Mouse (Mus musculus): Measurements from ENCODE around the gene Ece1. TPM values are rescaled to one million over a fixed set of nuclear protein-coding genes. Genes with fewer than 3 reads are reported as not detected.

The Ece1 gene
- polyA plus RNA-seq, 1 experiment: 111 TPM

GRCm38 (mm10) chr4:137907979-137908378, 45.9 kb downstream of the Ece1 start:
- Histone ChIP-seq H3K4me1 (ENCODE audit: control insufficient read depth, insufficient read depth, low read length) (peaks cover 16% of the 10 kb centered on the region), H3K4me3 (replicated peaks; ENCODE audit: extremely low read depth, low read depth, low read length) (no peak overlapping the region)
- TF ChIP-seq CTCF (IDR thresholded peaks at IDR 0.05; ENCODE audit: insufficient read depth, low read length): no peak
- no peak for TF ChIP-seq POLR2A (IDR thresholded peaks at IDR 0.05; ENCODE audit: borderline replicate concordance, extremely low read depth, low read depth, low read length)
- peak; percentile 57 for DNase-seq
- WGBS: 34% methylated on average over 13 of the region's 13 CpGs

- Histone ChIP-seq H3K4me1 (ENCODE audit: control insufficient read depth, insufficient read depth, low read length) (peaks cover 18% of the 10 kb centered on the region), H3K4me3 (replicated peaks; ENCODE audit: extremely low read depth, low read depth, low read length) (no peak overlapping the region)
- WGBS: 66% methylated on average over 7 of the region's 7 CpGs
- no peak for DNase-seq
- TF ChIP-seq POLR2A (IDR thresholded peaks at IDR 0.05; ENCODE audit: borderline replicate concordance, extremely low read depth, low read depth, low read length): no peak
- no peak for TF ChIP-seq CTCF (IDR thresholded peaks at IDR 0.05; ENCODE audit: insufficient read depth, low read length)
Observed at GRCm38 (mm10) chr4:137908489-137908888, 46.5 kb downstream of the Ece1 start.

GRCm38 (mm10) chr4:137908915-137909314, 46.9 kb downstream of the Ece1 start:
- Histone ChIP-seq H3K4me1 (ENCODE audit: control insufficient read depth, insufficient read depth, low read length) (peaks cover 23% of the 10 kb centered on the region), H3K4me3 (replicated peaks; ENCODE audit: extremely low read depth, low read depth, low read length) (no peak overlapping the region)
- WGBS: 73% methylated on average over 4 of the region's 4 CpGs
- DNase-seq: peak; percentile 40
- TF ChIP-seq CTCF (IDR thresholded peaks at IDR 0.05; ENCODE audit: insufficient read depth, low read length) (no peak), POLR2A (IDR thresholded peaks at IDR 0.05; ENCODE audit: borderline replicate concordance, extremely low read depth, low read depth, low read length) (no peak)

- TF ChIP-seq POLR2A (IDR thresholded peaks at IDR 0.05; ENCODE audit: borderline replicate concordance, extremely low read depth, low read depth, low read length) (no peak), CTCF (IDR thresholded peaks at IDR 0.05; ENCODE audit: insufficient read depth, low read length) (no peak)
- peaks cover 23% of the 10 kb centered on the region for H3K4me1 ChIP-seq (ENCODE audit: control insufficient read depth, insufficient read depth, low read length)
- no peak overlapping the region for H3K4me3 ChIP-seq (replicated peaks; ENCODE audit: extremely low read depth, low read depth, low read length)
- no peak for DNase-seq
- WGBS: 46% methylated on average over 4 of the region's 4 CpGs
Observed at GRCm38 (mm10) chr4:137909471-137909870, 47.4 kb downstream of the Ece1 start.

- TF ChIP-seq POLR2A (IDR thresholded peaks at IDR 0.05; ENCODE audit: borderline replicate concordance, extremely low read depth, low read depth, low read length): no peak
- peak; percentile 66 for TF ChIP-seq CTCF (IDR thresholded peaks at IDR 0.05; ENCODE audit: insufficient read depth, low read length)
- WGBS: 95% methylated on average over 5 of the region's 5 CpGs
- peak; percentile 51 for DNase-seq
- H3K4me3 ChIP-seq (replicated peaks; ENCODE audit: extremely low read depth, low read depth, low read length): no peak overlapping the region
- peaks cover 23% of the 10 kb centered on the region for H3K4me1 ChIP-seq (ENCODE audit: control insufficient read depth, insufficient read depth, low read length)
Observed at GRCm38 (mm10) chr4:137910382-137911009, 48.5 kb downstream of the Ece1 start.

- peaks cover 23% of the 10 kb centered on the region for H3K4me1 ChIP-seq (ENCODE audit: control insufficient read depth, insufficient read depth, low read length)
- WGBS: 88% methylated on average over 8 of the region's 8 CpGs
- no peak for DNase-seq
- no peak for TF ChIP-seq CTCF (IDR thresholded peaks at IDR 0.05; ENCODE audit: insufficient read depth, low read length)
- TF ChIP-seq POLR2A (IDR thresholded peaks at IDR 0.05; ENCODE audit: borderline replicate concordance, extremely low read depth, low read depth, low read length): no peak
- no peak overlapping the region for H3K4me3 ChIP-seq (replicated peaks; ENCODE audit: extremely low read depth, low read depth, low read length)
Observed at GRCm38 (mm10) chr4:137911657-137912056, 49.6 kb downstream of the Ece1 start.

- Histone ChIP-seq H3K4me1 (ENCODE audit: control insufficient read depth, insufficient read depth, low read length) (peaks cover 22% of the 10 kb centered on the region), H3K4me3 (replicated peaks; ENCODE audit: extremely low read depth, low read depth, low read length) (no peak overlapping the region)
- DNase-seq: no peak
- WGBS: 38% methylated on average over 13 of the region's 13 CpGs
- TF ChIP-seq POLR2A (IDR thresholded peaks at IDR 0.05; ENCODE audit: borderline replicate concordance, extremely low read depth, low read depth, low read length) (no peak), CTCF (IDR thresholded peaks at IDR 0.05; ENCODE audit: insufficient read depth, low read length) (no peak)
Observed at GRCm38 (mm10) chr4:137912768-137913305, 50.8 kb downstream of the Ece1 start.

- DNase-seq: peak; percentile 80
- Histone ChIP-seq H3K4me1 (ENCODE audit: control insufficient read depth, insufficient read depth, low read length) (peaks cover 20% of the 10 kb centered on the region), H3K4me3 (replicated peaks; ENCODE audit: extremely low read depth, low read depth, low read length) (peak overlapping the region; percentile 74)
- WGBS: 5% methylated on average over 53 of the region's 54 CpGs
- TF ChIP-seq POLR2A (IDR thresholded peaks at IDR 0.05; ENCODE audit: borderline replicate concordance, extremely low read depth, low read depth, low read length) (no peak), CTCF (IDR thresholded peaks at IDR 0.05; ENCODE audit: insufficient read depth, low read length) (no peak)
Observed at GRCm38 (mm10) chr4:137913321-137914057, 51.5 kb downstream of the Ece1 start.

GRCm38 (mm10) chr4:137917591-137917990, 55.6 kb downstream of the Ece1 start:
- no peak for DNase-seq
- Histone ChIP-seq H3K4me1 (ENCODE audit: control insufficient read depth, insufficient read depth, low read length) (peaks cover 36% of the 10 kb centered on the region), H3K4me3 (replicated peaks; ENCODE audit: extremely low read depth, low read depth, low read length) (no peak overlapping the region)
- WGBS: 49% methylated on average over 6 of the region's 6 CpGs
- TF ChIP-seq POLR2A (IDR thresholded peaks at IDR 0.05; ENCODE audit: borderline replicate concordance, extremely low read depth, low read depth, low read length) (no peak), CTCF (IDR thresholded peaks at IDR 0.05; ENCODE audit: insufficient read depth, low read length) (no peak)

Measured in lung, adult 2 months (tissue).